Mouse (Mus musculus) C2C12 (cell line): ENCODE results near the gene Pole4.

Experiments
- CTCF ChIP-seq: IDR thresholded peaks from one replicate; pipeline ENCODE4 v1.5.1; 2011; ENCODE audit not compliant: control insufficient read depth, insufficient read depth, insufficient read length
- USF1 ChIP-seq: IDR thresholded peaks from one replicate; pipeline ENCODE4 v1.6.1; 2011; ENCODE audit warnings: low read depth, mild to moderate bottlenecking, control low read depth, moderate library complexity

DNA sequence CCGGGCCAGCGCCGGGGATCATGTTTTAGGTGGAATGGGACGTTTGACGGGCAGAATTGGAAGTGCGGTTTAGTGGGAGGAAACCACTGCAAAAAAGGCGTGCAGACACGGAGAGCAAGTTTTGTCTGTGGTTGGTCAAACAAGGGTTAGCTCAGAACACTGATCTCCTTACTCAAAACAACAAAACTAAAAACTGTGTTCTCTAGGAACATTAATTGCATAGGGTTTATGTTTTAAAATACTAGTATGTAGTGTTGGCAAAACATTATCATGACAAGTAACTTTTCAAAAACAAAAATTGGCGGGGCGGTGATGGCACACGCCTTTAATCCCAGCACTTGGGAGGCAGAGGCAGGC is 52.0 kb downstream of the Pole4 start:
- TF ChIP-seq CTCF (no peak), USF1 (no peak)
